Mouse (Mus musculus): Measurements from ENCODE around the gene Gpr25. TPM values are rescaled to one million over a fixed set of nuclear protein-coding genes. Genes with fewer than 3 reads are reported as not detected.

Gpr25 gene
- total and polyA plus RNA-seq, 3 experiments, result not detected

DNA sequence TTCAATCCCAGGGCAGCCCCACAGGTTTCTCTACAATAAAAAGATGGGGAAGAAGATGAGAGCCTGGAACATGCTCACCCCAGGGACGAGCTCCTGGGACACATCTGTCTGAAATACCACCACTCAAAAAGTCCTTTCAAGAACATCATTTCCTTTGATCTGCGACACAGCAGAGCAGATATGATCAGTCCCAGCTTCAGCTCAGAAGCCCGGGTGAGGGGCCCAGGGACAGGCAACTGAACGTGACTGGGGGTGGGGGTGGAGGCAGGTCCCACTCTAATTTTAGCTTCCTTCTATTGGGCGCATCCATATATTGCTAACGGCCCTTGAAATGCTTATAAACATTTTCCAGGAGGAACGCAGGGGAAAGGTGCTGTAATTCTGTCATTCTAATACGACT is 5.0 kb downstream of the Gpr25 start:
- peaks cover 9 to 18% of the 10 kb centered on the region in 2 experiments for H3K4me1 ChIP-seq (ENCODE audit: control insufficient read depth in 1 of 2, insufficient read depth in 2 of 2, low read length in 2 of 2)
- H3K9me3 ChIP-seq (replicated peaks; ENCODE audit: insufficient read depth, low read length), result no peaks in the 10 kb centered on the region
- H3K9ac ChIP-seq (ENCODE audit: control insufficient read depth, low read depth, low read length, poor library complexity, severe bottlenecking), result no peak overlapping the region; the same call in 1 of the 2 replicates
- no peak overlapping the region for H3K4me3 ChIP-seq (ENCODE audit: control insufficient read depth in 1 of 2, insufficient read depth in 1 of 2, low read depth in 2 of 2, low read length in 2 of 2)
- H3K27me3 ChIP-seq (ENCODE audit: control insufficient read depth in 1 of 2, insufficient read depth in 2 of 2, low read length in 2 of 2), result no peaks in the 10 kb centered on the region
- H3K79me2 ChIP-seq (ENCODE audit: control insufficient read depth, insufficient read depth, low read length, poor library complexity), result no peaks in the 10 kb centered on the region
- TF ChIP-seq EP300 (IDR thresholded peaks at IDR 0.05; ENCODE audit: low read depth in 1 of 2, low read length in 2 of 2) (no peak), ZNF384 (IDR thresholded peaks at IDR 0.05; ENCODE audit: low read depth, low read length) (no peak)
- H3K27ac ChIP-seq (ENCODE audit: control insufficient read depth, low read depth, low read length), result no peak overlapping the region
- no peak for DNase-seq (ENCODE audit: low read depth, low spot score)
- H3K36me3 ChIP-seq (ENCODE audit: control insufficient read depth in 1 of 2, insufficient read depth in 2 of 2, low read length in 2 of 2), result peaks cover 0 to 15% of the 10 kb centered on the region in 2 experiments; a peak in 2 of 4 replicates

DNA sequence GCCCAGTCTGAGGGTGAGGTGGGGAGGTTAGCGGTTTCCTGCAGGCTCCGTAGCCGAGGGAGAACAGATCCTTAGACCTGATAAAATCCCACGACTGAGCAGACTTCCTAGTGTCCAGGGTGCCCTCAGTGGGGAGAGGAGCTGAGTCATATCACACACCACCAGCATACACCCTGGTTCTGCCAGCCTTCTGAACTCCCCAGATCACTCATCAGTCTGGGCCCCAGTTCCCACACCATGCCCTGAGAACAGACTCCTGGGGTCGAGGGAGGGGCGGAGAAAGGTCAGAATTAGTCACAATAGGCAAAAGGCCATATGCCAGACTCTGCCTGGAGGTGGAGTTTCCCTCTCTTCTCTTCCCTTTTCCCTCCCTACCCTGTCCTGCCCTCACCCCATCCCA is 5.5 kb downstream of the Gpr25 start:
- H3K4me1 ChIP-seq (ENCODE audit: control insufficient read depth in 1 of 2, insufficient read depth in 2 of 2, low read length in 2 of 2), result peaks cover 9 to 18% of the 10 kb centered on the region in 2 experiments
- H3K4me3 ChIP-seq (ENCODE audit: control insufficient read depth in 1 of 2, insufficient read depth in 1 of 2, low read depth in 2 of 2, low read length in 2 of 2), result no peak overlapping the region
- DNase-seq (ENCODE audit: low read depth, low spot score), result peak; percentile 38
- H3K9me3 ChIP-seq (replicated peaks; ENCODE audit: insufficient read depth, low read length), result no peaks in the 10 kb centered on the region
- no peaks in the 10 kb centered on the region for H3K27me3 ChIP-seq (ENCODE audit: control insufficient read depth in 1 of 2, insufficient read depth in 2 of 2, low read length in 2 of 2)
- no peaks in the 10 kb centered on the region for H3K79me2 ChIP-seq (ENCODE audit: control insufficient read depth, insufficient read depth, low read length, poor library complexity)
- no peak overlapping the region for H3K27ac ChIP-seq (ENCODE audit: control insufficient read depth, low read depth, low read length)
- peak overlapping the region; percentile 11; the same call in 1 of the 2 replicates for H3K9ac ChIP-seq (ENCODE audit: control insufficient read depth, low read depth, low read length, poor library complexity, severe bottlenecking)
- H3K36me3 ChIP-seq (ENCODE audit: control insufficient read depth in 1 of 2, insufficient read depth in 2 of 2, low read length in 2 of 2), result peaks cover 0 to 15% of the 10 kb centered on the region in 2 experiments; a peak in 2 of 4 replicates
- TF ChIP-seq POLR2AphosphoS2 (IDR thresholded peaks at IDR 0.05; ENCODE audit: low read length), result no peak
- no peak for TF ChIP-seq ZMIZ1 (IDR thresholded peaks at IDR 0.05; ENCODE audit: low read depth, low read length)
- TF ChIP-seq HCFC1 (IDR thresholded peaks at IDR 0.05; ENCODE audit: low read depth, low read length), result no peak

DNA sequence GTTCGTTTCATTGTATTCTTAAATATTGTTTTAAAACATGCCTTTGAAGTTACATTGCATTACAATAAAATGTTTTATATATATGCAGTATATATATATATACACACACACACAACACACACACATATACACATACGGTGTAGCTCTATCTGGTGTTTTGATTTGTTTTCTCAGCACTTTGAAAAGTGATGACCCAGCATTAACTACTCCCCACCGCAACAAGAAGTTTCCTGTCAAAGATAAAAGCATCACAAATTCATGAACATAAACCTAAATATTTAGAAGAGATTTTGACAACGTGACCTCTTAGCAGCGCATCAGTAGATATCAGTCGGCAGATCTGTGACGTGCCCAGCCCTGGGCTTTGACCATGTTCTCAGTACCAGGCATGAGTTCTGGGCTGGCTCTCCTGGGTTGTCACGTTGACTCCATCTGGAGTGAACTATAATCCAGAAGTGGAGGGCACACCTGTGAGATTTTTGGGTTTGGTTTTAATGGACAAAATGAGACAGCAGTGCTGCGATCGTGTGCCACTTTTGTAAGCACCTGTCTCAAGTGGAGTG is 6.1 kb downstream of the Gpr25 start:
- Histone ChIP-seq H3K27me3 (ENCODE audit: control insufficient read depth in 1 of 2, insufficient read depth in 2 of 2, low read length in 2 of 2) (no peaks in the 10 kb centered on the region), H3K9ac (ENCODE audit: control insufficient read depth, low read depth, low read length, poor library complexity, severe bottlenecking) (no peak overlapping the region), H3K27ac (ENCODE audit: control insufficient read depth, low read depth, low read length) (no peak overlapping the region), H3K9me3 (replicated peaks; ENCODE audit: insufficient read depth, low read length) (no peaks in the 10 kb centered on the region), H3K4me3 (ENCODE audit: control insufficient read depth in 1 of 2, insufficient read depth in 1 of 2, low read depth in 2 of 2, low read length in 2 of 2) (no peak overlapping the region), H3K4me1 (ENCODE audit: control insufficient read depth in 1 of 2, insufficient read depth in 2 of 2, low read length in 2 of 2) (peaks cover 9 to 21% of the 10 kb centered on the region in 2 experiments), H3K79me2 (ENCODE audit: control insufficient read depth, insufficient read depth, low read length, poor library complexity) (no peaks in the 10 kb centered on the region), H3K36me3 (ENCODE audit: control insufficient read depth in 1 of 2, insufficient read depth in 2 of 2, low read length in 2 of 2) (peaks cover 0 to 15% of the 10 kb centered on the region in 2 experiments; a peak in 2 of 4 replicates)
- no peak for DNase-seq (ENCODE audit: low read depth, low spot score)
- TF ChIP-seq MAFK (IDR thresholded peaks at IDR 0.05; ENCODE audit: borderline replicate concordance, low read depth, low read length) (peak; percentile 64; the same call in 1 of the 2 replicates), USF1 (IDR thresholded peaks at IDR 0.05; ENCODE audit: low read depth, low read length) (no peak)

DNA sequence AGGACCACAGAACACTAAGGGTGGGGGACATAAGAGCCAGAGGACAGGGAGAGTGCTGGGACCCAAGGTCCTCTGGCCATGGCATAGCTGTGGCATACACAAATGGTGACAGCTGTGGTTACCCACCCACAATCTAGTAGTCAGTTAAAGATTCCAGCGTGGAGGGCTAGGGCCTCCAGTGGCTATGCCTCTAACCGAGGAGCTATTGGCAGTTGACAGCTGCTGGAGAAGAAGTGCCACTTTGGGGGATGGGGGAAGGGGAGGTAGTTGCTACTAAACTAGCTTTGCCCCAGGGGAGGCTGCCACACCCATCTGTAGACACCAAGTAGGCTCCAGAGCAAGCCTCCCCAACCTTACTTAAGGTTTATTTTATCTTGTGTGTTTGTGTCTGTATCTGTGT is 7.2 kb downstream of the Gpr25 start:
- no peak overlapping the region for H3K9ac ChIP-seq (ENCODE audit: control insufficient read depth, low read depth, low read length, poor library complexity, severe bottlenecking)
- H3K4me1 ChIP-seq (ENCODE audit: control insufficient read depth in 1 of 2, insufficient read depth in 2 of 2, low read length in 2 of 2), result peaks cover 9 to 21% of the 10 kb centered on the region in 2 experiments
- H3K4me3 ChIP-seq (ENCODE audit: control insufficient read depth in 1 of 2, insufficient read depth in 1 of 2, low read depth in 2 of 2, low read length in 2 of 2), result no peak overlapping the region
- DNase-seq (ENCODE audit: low read depth, low spot score), result peak; percentile 27
- no peak overlapping the region for H3K27ac ChIP-seq (ENCODE audit: control insufficient read depth, low read depth, low read length)
- no peaks in the 10 kb centered on the region for H3K27me3 ChIP-seq (ENCODE audit: control insufficient read depth in 1 of 2, insufficient read depth in 2 of 2, low read length in 2 of 2)
- TF ChIP-seq RAD21 (IDR thresholded peaks at IDR 0.05; ENCODE audit: low read depth, low read length) (no peak), POLR2AphosphoS2 (IDR thresholded peaks at IDR 0.05; ENCODE audit: low read length) (no peak), CTCF (IDR thresholded peaks at IDR 0.05 in 2 of 3, conservative IDR thresholded peaks at IDR 0.05 in 1 of 3; ENCODE audit: control insufficient read depth in 1 of 3, insufficient read depth in 1 of 3, low read depth in 2 of 3, low read length in 3 of 3, poor library complexity in 1 of 3, severe bottlenecking in 1 of 3) (no peak), MEF2A (IDR thresholded peaks at IDR 0.05; ENCODE audit: extremely low read depth, insufficient replicate concordance, low read depth, low read length, poor library complexity, severe bottlenecking) (no peak), JUND (IDR thresholded peaks at IDR 0.05; ENCODE audit: low read depth, low read length) (no peak), USF2 (IDR thresholded peaks at IDR 0.05; ENCODE audit: borderline replicate concordance in 1 of 2, insufficient read depth in 1 of 2, low read depth in 1 of 2, low read length in 2 of 2) (no peak), SIN3A (IDR thresholded peaks at IDR 0.05; ENCODE audit: low read length) (no peak), RCOR1 (IDR thresholded peaks at IDR 0.05; ENCODE audit: low read depth, low read length) (no peak), POLR2A (IDR thresholded peaks at IDR 0.05; ENCODE audit: control insufficient read depth in 1 of 2, insufficient read depth in 1 of 2, low read depth in 1 of 2, low read length in 2 of 2, poor library complexity in 1 of 2) (no peak), KAT2A (conservative IDR thresholded peaks at IDR 0.05; ENCODE audit: low read depth, low read length) (no peak), MAX (IDR thresholded peaks at IDR 0.05; ENCODE audit: low read length) (no peak), E2F4 (IDR thresholded peaks at IDR 0.05; ENCODE audit: borderline replicate concordance, low read depth, low read length) (no peak)
- H3K79me2 ChIP-seq (ENCODE audit: control insufficient read depth, insufficient read depth, low read length, poor library complexity), result no peaks in the 10 kb centered on the region
- H3K36me3 ChIP-seq (ENCODE audit: control insufficient read depth in 1 of 2, insufficient read depth in 2 of 2, low read length in 2 of 2), result peaks cover 0 to 15% of the 10 kb centered on the region in 2 experiments; a peak in 2 of 4 replicates
- H3K9me3 ChIP-seq (replicated peaks; ENCODE audit: insufficient read depth, low read length), result no peaks in the 10 kb centered on the region

Measured in MEL (cell line).